ENCODE assay signal across 25 mouse cellular contexts in the genomic region with DNA sequence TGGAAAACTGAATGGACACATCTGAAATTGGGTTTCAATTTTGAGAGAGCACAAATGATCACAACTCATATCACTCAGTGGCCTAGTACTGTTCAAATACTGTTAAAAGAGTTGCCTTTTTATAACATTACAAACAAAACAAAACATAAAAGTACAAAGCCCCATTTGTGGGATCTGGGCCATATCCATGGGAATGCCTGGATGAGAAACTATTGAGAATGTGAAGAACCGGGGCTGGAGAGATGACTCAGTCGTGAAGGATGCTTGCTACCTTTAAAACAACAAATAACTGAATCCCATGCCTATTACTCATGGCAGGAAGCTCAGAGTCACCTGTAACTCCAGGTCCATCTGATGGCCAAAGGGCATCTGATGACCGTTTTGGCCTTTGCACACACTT.
DNase-seq lines count a peak whose midpoint lies in the region; ATAC-seq and TF ChIP-seq lines count a peak whose summit lies in the region.
"Had no signal": no experiment of that assay in that cellular context is flagged by ENCODE, and none has a peak within 500 bp of the region (broad histone marks: within the 10 kb centered on the region; RNA-seq: fewer than 3 reads in every experiment).

No protein-coding gene starts in this region.

- H3K4me2 ChIP-seq in intestine, postnatal 0 days (replicated peaks; ENCODE audit: low read depth), result no peak overlapping the region
- H3K4me2 ChIP-seq in intestine, embryonic 16.5 days (ENCODE audit: low read depth, low read length), result no peak overlapping the region
- H3K4me2 ChIP-seq: forebrain, embryonic 13.5 days; heart, embryonic 11.5 days; hindbrain, embryonic 12.5 days; hindbrain, embryonic 15.5 days; intestine, embryonic 15.5 days had no signal

- H3K27ac ChIP-seq in intestine, postnatal 0 days (ENCODE audit: low read depth, low read length), result no peak overlapping the region
- no peak overlapping the region for H3K27ac ChIP-seq in intestine, embryonic 16.5 days (ENCODE audit: low read length)
- H3K27ac ChIP-seq in embryonic fibroblast, embryonic 13.5 days (ENCODE audit: insufficient read depth, low read length), result 0 out of 2 replicates have a peak overlapping the region, but pooled peaks have one; percentile 2
- H3K27ac ChIP-seq in midbrain, embryonic 10.5 days (replicated peaks), result no peak overlapping the region
- H3K27ac ChIP-seq: forebrain, embryonic 10.5 days; forebrain, embryonic 13.5 days; hindbrain, embryonic 12.5 days; hindbrain, embryonic 15.5 days; intestine, embryonic 15.5 days had no signal

- no peak for TF ChIP-seq POLR2A in embryonic fibroblast, embryonic 13.5 days (IDR thresholded peaks at IDR 0.05; ENCODE audit: low read depth, low read length)

- DNase-seq in Muller cell, postnatal 12 days (ENCODE audit: inconsistent ontology term), result peak; percentile 66
- DNase-seq in large intestine, adult 2 months (ENCODE audit: low read depth, low spot score), result peak; percentile 31
- no peak for DNase-seq in midbrain, embryonic 10.5 days (ENCODE audit: low spot score)
- no peak for DNase-seq in right cerebral cortex, postnatal 25 days
- DNase-seq in cerebellum, adult 9-10 months, result no peak
- DNase-seq: adrenal gland, adult 2 months; adrenal gland, postnatal 14 days; cerebellum, adult 11 months; cerebellum, adult 2 months; cerebellum, postnatal 10 days; cerebellum, postnatal 36 days; embryo, embryonic 11 days; gastrocnemius, postnatal 10 days; gastrocnemius, postnatal 36 days had no signal

- H3K27me3 ChIP-seq in intestine, postnatal 0 days (replicated peaks; ENCODE audit: control insufficient read depth, insufficient read depth, low read length), result no peaks in the 10 kb centered on the region
- no peaks in the 10 kb centered on the region for H3K27me3 ChIP-seq in intestine, embryonic 16.5 days (replicated peaks; ENCODE audit: control insufficient read depth, insufficient read depth, low read length)
- H3K27me3 ChIP-seq in midbrain, embryonic 10.5 days (ENCODE audit: low read depth, poor library complexity, severe bottlenecking), result no peaks in the 10 kb centered on the region
- H3K27me3 ChIP-seq: forebrain, embryonic 13.5 days; hindbrain, embryonic 12.5 days; hindbrain, embryonic 15.5 days; intestine, embryonic 15.5 days had no signal

- ATAC-seq in intestine, postnatal 0 days, result peak; percentile 45; the same call in 1 of the 2 replicates
- ATAC-seq in intestine, embryonic 16.5 days, result no peak
- ATAC-seq: CD4-positive, CD25-positive, alpha-beta regulatory T cell, adult 4 months; forebrain, embryonic 13.5 days; forebrain, embryonic 16.5 days; intestine, embryonic 15.5 days had no signal

- H3K4me1 ChIP-seq in intestine, postnatal 0 days (replicated peaks; ENCODE audit: control insufficient read depth, insufficient read depth, low read length), result no peaks in the 10 kb centered on the region
- H3K4me1 ChIP-seq in intestine, embryonic 16.5 days (ENCODE audit: control insufficient read depth, insufficient read depth, low read length), result no peaks in the 10 kb centered on the region
- peaks cover 5% of the 10 kb centered on the region for H3K4me1 ChIP-seq in embryonic fibroblast, embryonic 13.5 days (ENCODE audit: control insufficient read depth, insufficient read depth, low read length)
- H3K4me1 ChIP-seq in midbrain, embryonic 10.5 days, result peaks cover 3% of the 10 kb centered on the region; the same call in 1 of the 2 replicates
- H3K4me1 ChIP-seq: forebrain, embryonic 13.5 days; hindbrain, embryonic 12.5 days; hindbrain, embryonic 15.5 days; intestine, embryonic 15.5 days had no signal

- TF ChIP-seq CTCF in intestine, postnatal 0 days (IDR thresholded peaks at IDR 0.05; ENCODE audit: low read depth), result no peak
- TF ChIP-seq CTCF in embryonic fibroblast, embryonic 13.5 days (IDR thresholded peaks at IDR 0.05; ENCODE audit: borderline replicate concordance, insufficient read depth, low read length), result no peak

- 81% methylated on average over 3 of the region's 3 CpGs for WGBS in intestine, postnatal 0 days
- WGBS in intestine, embryonic 16.5 days, result 82% methylated on average over 3 of the region's 3 CpGs
- WGBS in large intestine, adult 2 months, result 34% methylated on average over 3 of the region's 3 CpGs
- 85% methylated on average over 3 of the region's 3 CpGs for WGBS in midbrain, embryonic 10.5 days

- H3K9me3 ChIP-seq in intestine, postnatal 0 days (ENCODE audit: control insufficient read depth), result no peaks in the 10 kb centered on the region
- no peaks in the 10 kb centered on the region for H3K9me3 ChIP-seq in intestine, embryonic 16.5 days (ENCODE audit: control insufficient read depth, low read length)
- peaks cover 9% of the 10 kb centered on the region; the same call in 1 of the 2 replicates for H3K9me3 ChIP-seq in midbrain, embryonic 10.5 days (replicated peaks)
- H3K9me3 ChIP-seq: forebrain, embryonic 13.5 days; hindbrain, embryonic 12.5 days; hindbrain, embryonic 15.5 days; intestine, embryonic 15.5 days had no signal

- H3K9ac ChIP-seq in intestine, postnatal 0 days (ENCODE audit: low read depth, low read length), result no peak overlapping the region
- no peak overlapping the region for H3K9ac ChIP-seq in intestine, embryonic 16.5 days (ENCODE audit: low read depth, low read length)
- H3K9ac ChIP-seq: forebrain, embryonic 13.5 days; hindbrain, embryonic 12.5 days; hindbrain, embryonic 15.5 days; intestine, embryonic 15.5 days had no signal

- no peaks in the 10 kb centered on the region for H3K36me3 ChIP-seq in intestine, postnatal 0 days (ENCODE audit: control insufficient read depth, insufficient read depth)
- H3K36me3 ChIP-seq in intestine, embryonic 16.5 days (ENCODE audit: control insufficient read depth, insufficient read depth, low read length), result no peaks in the 10 kb centered on the region
- peaks cover 29% of the 10 kb centered on the region for H3K36me3 ChIP-seq in midbrain, embryonic 10.5 days
- H3K36me3 ChIP-seq: hindbrain, embryonic 12.5 days; hindbrain, embryonic 15.5 days; intestine, embryonic 15.5 days had no signal

- H3K4me3 ChIP-seq in intestine, postnatal 0 days (ENCODE audit: low read depth, low read length), result no peak overlapping the region
- no peak overlapping the region for H3K4me3 ChIP-seq in intestine, embryonic 16.5 days (ENCODE audit: low read length)
- no peak overlapping the region for H3K4me3 ChIP-seq in embryonic fibroblast, embryonic 13.5 days (ENCODE audit: insufficient read depth, low read length)
- H3K4me3 ChIP-seq in midbrain, embryonic 10.5 days, result no peak overlapping the region
- H3K4me3 ChIP-seq: forebrain, embryonic 10.5 days; forebrain, embryonic 13.5 days; hindbrain, embryonic 12.5 days; hindbrain, embryonic 15.5 days; intestine, embryonic 15.5 days had no signal

Comparison
In these comparisons a context has a peak if more than half of its experiments do, and no peak if none do; other contexts are left out.
1. DNase-seq: peak in Muller cell, postnatal 12 days (single experiment) and large intestine, adult 2 months (single experiment); none in midbrain, embryonic 10.5 days (single experiment), right cerebral cortex, postnatal 25 days (single experiment) and cerebellum, adult 9-10 months (single experiment).